Mouse (Mus musculus): ENCODE results near the gene Hist1h3c.
"Not testable (repeated sequence)": the region's sequence is repeated elsewhere in the genome, so short reads cannot be mapped to it uniquely, and the experiment has no call there.

DNA sequence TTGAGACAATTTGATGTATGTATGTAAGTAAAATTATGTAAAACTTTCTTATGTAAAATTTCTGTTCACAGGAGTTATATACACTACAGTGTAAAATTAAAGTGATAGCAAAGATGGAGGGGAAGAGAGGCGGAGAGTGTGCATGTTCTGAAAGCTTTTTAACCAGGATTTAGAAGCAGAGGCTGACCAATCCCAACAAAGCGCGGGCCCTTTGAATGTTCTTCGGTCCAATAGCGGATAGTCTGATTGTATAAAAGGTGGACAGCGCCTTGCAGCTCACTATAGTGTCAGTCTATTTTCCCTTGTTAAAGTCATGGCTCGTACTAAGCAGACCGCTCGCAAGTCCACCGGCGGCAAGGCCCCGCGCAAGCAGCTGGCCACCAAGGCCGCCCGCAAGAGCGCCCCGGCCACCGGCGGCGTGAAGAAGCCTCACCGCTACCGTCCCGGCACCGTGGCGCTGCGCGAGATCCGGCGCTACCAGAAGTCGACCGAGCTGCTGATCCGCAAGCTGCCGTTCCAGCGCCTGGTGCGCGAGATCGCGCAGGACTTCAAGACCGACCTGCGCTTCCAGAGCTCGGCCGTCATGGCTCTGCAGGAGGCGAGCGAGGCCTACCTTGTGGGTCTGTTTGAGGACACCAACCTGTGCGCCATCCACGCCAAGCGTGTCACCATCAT lies 6.8 kb upstream of the Hist1h3c start, which contains the start of gene Hist1h3b:
- TF ChIP-seq POLR2A (IDR thresholded peaks at IDR 0.05; ENCODE audit: borderline replicate concordance, low read depth, low read length); CTCF (IDR thresholded peaks at IDR 0.05; ENCODE audit: low read depth, low read length): not testable (repeated sequence)

All from bone marrow macrophage, adult 2 months (primary cell).